Mouse (Mus musculus) hindbrain, embryonic 13.5 days (tissue): ENCODE results near the gene Rbm25. TPM values are rescaled to one million over a fixed set of nuclear protein-coding genes. Genes with fewer than 3 reads are reported as not detected.

Source experiments
- ATAC-seq: fragments of 200-750 bp; cut with Nextera tagmentation; 2 replicates; pipeline ENCODE4 v1.8.0; 2017; ENCODE audit warnings: moderate TSS enrichment; ENCODE audit not compliant: low FRiP score
- H3K27ac ChIP-seq: fragments of 300-500 bp; sonication (generic); 2 replicates; pipeline ENCODE4 v1.5.1; 2015; ENCODE audit warnings: inconsistent platforms, mild to moderate bottlenecking, moderate library complexity
- H3K27me3 ChIP-seq: fragments of 300-500 bp; sonication (generic); 2 replicates; pipeline ENCODE4 v1.6.1; 2015; ENCODE audit warnings: mild to moderate bottlenecking, inconsistent platforms
- H3K36me3 ChIP-seq: fragments of 300-500 bp; sonication (generic); 2 replicates; pipeline ENCODE4 v1.6.1; 2015; ENCODE audit warnings: mild to moderate bottlenecking, inconsistent platforms
- H3K4me1 ChIP-seq: fragments of 300-500 bp; sonication (generic); replicated peaks from 2 replicates; pipeline ENCODE4 v1.6.1; 2015; ENCODE audit warnings: inconsistent platforms
- H3K4me2 ChIP-seq: fragments of 300-500 bp; sonication (generic); 2 replicates; pipeline ENCODE4 v1.6.1; 2015; ENCODE audit warnings: inconsistent platforms, mild to moderate bottlenecking, moderate library complexity
- H3K4me3 ChIP-seq: fragments of 300-500 bp; sonication (generic); 2 replicates; pipeline ENCODE4 v1.5.1; 2015; ENCODE audit warnings: mild to moderate bottlenecking, inconsistent platforms
- H3K9ac ChIP-seq: fragments of 300-500 bp; sonication (generic); 2 replicates; pipeline ENCODE4 v1.6.1; 2015; ENCODE audit warnings: mild to moderate bottlenecking, inconsistent platforms
- H3K9me3 ChIP-seq: fragments of 300-500 bp; sonication (generic); 2 replicates; pipeline ENCODE4 v1.6.1; 2016; ENCODE audit warnings: inconsistent platforms
- WGBS: fragments of 180-500 bp; shearing (Covaris S2); methylation state at CpG from one replicate; pipeline ENCODE4 v1.1.7; 2015; 5-methylcytosine and 5-hydroxymethylcytosine counted together
- polyA plus RNA-seq: library from polyadenylated mRNA; unstranded; fragments of >200 nt; fragmentation: Nextera tagmentation; extraction: Ambion mirVana; gene quantifications from 2 replicates; pipeline ENCODE4 v1.2.1, GENCODE M21; 2015

Gene Rbm25
- polyA plus RNA-seq, 1 experiment from 2014 or later, result 278 TPM

DNA sequence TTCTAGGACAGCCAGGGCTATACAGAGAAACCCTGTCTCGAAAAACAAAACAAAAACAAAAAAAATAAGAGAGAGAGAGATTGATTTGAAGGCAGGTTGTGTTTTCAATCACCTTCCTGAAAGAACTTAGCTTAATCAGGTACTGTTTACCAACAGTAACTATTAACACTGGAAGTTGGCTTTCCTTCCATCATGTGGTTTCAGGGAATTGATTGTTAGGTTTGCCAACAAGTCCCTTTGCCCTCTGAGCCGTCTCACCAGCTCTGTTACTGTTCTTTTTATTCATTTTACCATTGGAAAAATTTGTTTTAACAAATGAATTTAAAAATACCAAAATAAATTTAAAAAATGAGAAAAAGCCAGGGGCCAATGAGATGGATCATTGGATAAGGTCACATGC is 78.9 kb downstream of the Rbm25 start:
- no peak for ATAC-seq
- H3K4me2 ChIP-seq, result no peak overlapping the region
- 95% methylated on average over 2 of the region's 2 CpGs for WGBS

DNA sequence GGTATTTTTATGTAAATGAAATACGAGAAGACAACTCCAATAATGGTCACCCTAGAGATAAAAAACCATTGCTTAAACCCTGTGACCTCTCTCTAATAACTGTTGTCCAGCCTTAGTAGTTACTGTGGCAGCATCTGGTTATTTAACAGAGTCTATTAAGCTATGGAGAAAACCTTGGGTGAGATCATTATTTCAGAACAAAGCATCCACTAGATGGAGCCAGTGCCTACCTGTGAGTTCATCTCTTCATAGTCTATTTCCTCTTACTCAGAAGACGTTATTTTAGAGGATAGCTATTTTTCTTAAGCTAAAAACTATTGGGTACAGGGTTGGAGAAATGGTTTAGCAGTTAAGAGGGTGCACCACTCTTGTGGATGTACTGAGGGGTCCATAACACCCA is 82.7 kb downstream of the Rbm25 start:
- no peak; the same call in 1 of the 2 replicates for ATAC-seq
- WGBS, result 58% methylated on average over 2 of the region's 2 CpGs

More for the DNA sequence above, 78.9 kb downstream of the Rbm25 start:
- no peak overlapping the region for H3K4me3 ChIP-seq
- H3K4me1 ChIP-seq, result no peaks in the 10 kb centered on the region
- H3K27me3 ChIP-seq, result no peaks in the 10 kb centered on the region
- H3K9ac ChIP-seq, result no peak overlapping the region
- no peaks in the 10 kb centered on the region for H3K9me3 ChIP-seq
- H3K27ac ChIP-seq, result no peak overlapping the region
- H3K36me3 ChIP-seq, result peaks cover 44% of the 10 kb centered on the region

DNA sequence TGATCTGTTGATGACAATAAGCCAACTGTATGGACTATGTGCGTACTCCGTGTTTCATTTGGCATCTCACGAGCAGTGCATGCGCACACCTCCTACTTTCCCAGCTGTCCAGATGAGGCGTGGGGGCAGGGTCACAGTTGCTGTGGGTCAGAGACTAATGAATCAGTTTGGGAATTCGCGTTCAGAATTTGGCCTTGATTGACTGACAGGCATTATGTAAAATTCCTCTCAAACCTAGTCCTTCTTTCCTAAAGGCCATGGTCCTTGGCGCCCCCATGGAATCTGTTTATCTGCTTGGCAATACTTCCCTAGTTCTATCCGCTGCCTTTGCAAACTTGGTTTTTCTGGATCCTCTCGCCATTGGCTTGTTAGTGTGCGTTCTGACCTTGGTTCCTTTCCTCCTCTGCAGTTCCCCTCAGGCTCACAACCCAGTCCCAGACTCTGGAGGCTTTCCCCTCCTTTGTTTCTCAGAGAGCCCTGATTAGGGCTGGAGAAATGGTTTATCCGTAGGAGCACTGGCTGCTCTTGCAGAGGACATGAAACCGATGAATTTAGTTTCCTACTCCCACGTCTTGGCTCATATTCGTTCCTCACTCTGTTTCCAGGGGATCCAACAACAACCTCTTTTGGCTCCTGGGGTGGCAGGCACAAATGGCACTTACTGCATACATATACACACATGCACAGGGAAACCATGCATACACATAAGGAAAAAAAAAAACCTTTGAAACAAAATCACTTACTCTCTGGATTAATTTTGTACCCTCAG is 85.6 kb downstream of the Rbm25 start:
- Histone ChIP-seq H3K9ac (no peak overlapping the region), H3K4me3 (no peak overlapping the region), H3K9me3 (no peaks in the 10 kb centered on the region), H3K4me1 (no peaks in the 10 kb centered on the region), H3K27me3 (no peaks in the 10 kb centered on the region), H3K36me3 (peaks cover 86% of the 10 kb centered on the region), H3K27ac (no peak overlapping the region), H3K4me2 (no peak overlapping the region)
- WGBS, result 90% methylated on average over 15 of the region's 15 CpGs
- ATAC-seq, result no peak

More for the DNA sequence above, 82.7 kb downstream of the Rbm25 start:
- Histone ChIP-seq H3K27ac (no peak overlapping the region), H3K4me1 (no peaks in the 10 kb centered on the region), H3K36me3 (peaks cover 71% of the 10 kb centered on the region), H3K4me2 (no peak overlapping the region), H3K9ac (no peak overlapping the region), H3K27me3 (no peaks in the 10 kb centered on the region), H3K4me3 (no peak overlapping the region), H3K9me3 (no peaks in the 10 kb centered on the region)

DNA sequence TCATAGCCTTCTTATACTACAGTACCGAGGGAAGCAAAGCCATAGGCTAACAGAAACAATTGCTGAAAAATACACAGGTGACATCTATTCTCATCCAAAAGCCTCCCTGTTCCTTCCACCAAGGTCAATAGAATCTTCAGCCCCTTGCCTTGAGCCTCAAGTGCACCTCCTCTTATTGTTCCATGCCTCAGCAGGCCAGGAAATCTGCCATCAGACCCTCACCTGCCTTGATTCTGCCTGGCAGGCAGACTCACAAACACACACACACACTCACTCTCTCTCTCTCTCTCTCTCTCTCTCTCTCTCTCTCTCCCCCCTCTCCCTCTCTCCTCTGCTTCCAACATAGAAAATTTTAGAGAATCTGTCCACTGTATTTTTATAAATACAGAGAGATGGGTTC is 88.4 kb downstream of the Rbm25 start:
- peaks cover 86% of the 10 kb centered on the region for H3K36me3 ChIP-seq
- 93% methylated on average over 1 of the region's 1 CpGs for WGBS

DNA sequence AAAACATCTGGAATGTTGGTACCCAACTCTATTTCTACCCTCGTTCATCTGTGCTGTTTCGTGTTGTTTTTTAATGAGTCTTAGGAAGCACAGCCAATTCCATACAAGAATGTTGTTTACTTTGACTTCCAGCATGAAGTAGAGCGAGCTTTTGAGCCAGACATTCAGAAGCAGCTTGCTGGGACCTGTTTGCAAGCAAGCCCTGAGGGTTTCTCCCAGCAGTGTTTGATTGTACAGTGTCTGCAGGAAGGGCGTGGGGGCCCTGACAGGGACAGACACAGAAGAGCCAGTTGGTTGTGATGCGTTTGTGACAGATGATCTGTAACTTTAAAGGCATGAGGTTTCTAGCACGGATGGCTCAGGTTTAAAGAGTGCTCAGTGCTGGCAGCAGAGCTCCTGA is 90.2 kb downstream of the Rbm25 start:
- H3K4me2 ChIP-seq, result no peak overlapping the region
- no peak for ATAC-seq
- no peaks in the 10 kb centered on the region for H3K9me3 ChIP-seq
- WGBS, result 82% methylated on average over 6 of the region's 6 CpGs
- no peaks in the 10 kb centered on the region for H3K4me1 ChIP-seq
- H3K9ac ChIP-seq, result no peak overlapping the region
- H3K4me3 ChIP-seq, result no peak overlapping the region
- peaks cover 86% of the 10 kb centered on the region for H3K36me3 ChIP-seq
- no peaks in the 10 kb centered on the region for H3K27me3 ChIP-seq
- no peak overlapping the region for H3K27ac ChIP-seq

More for the DNA sequence above, 88.4 kb downstream of the Rbm25 start:
- H3K4me1 ChIP-seq, result no peaks in the 10 kb centered on the region
- ATAC-seq, result no peak
- no peak overlapping the region for H3K4me2 ChIP-seq
- no peak overlapping the region for H3K27ac ChIP-seq
- H3K4me3 ChIP-seq, result no peak overlapping the region
- no peak overlapping the region for H3K9ac ChIP-seq
- no peaks in the 10 kb centered on the region for H3K9me3 ChIP-seq
- no peaks in the 10 kb centered on the region for H3K27me3 ChIP-seq

DNA sequence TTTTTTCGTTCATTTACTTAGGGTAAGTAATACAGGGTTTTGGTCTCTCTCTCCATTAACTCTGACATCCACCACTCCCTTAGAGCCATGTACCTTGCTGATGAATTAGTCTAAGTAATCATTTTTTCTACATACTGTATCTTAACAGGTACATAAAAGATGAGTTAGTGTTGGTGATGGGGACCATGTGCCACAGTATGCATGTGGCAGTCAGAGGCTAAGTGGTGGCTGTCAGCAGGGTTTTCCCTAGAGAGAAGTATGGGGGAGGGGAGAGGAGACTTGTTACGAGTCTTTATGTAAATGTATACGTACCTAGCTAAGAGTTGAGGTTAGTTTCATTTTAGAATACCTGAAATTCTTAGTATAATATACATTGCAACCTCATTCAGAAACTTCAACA is 92.0 kb downstream of the Rbm25 start:
- Histone ChIP-seq H3K4me1 (no peaks in the 10 kb centered on the region), H3K4me3 (no peak overlapping the region), H3K27me3 (no peaks in the 10 kb centered on the region), H3K36me3 (peaks cover 79% of the 10 kb centered on the region), H3K9me3 (no peaks in the 10 kb centered on the region), H3K4me2 (no peak overlapping the region), H3K9ac (no peak overlapping the region), H3K27ac (no peak overlapping the region)
- WGBS, result 81% methylated on average over 3 of the region's 3 CpGs
- no peak for ATAC-seq

DNA sequence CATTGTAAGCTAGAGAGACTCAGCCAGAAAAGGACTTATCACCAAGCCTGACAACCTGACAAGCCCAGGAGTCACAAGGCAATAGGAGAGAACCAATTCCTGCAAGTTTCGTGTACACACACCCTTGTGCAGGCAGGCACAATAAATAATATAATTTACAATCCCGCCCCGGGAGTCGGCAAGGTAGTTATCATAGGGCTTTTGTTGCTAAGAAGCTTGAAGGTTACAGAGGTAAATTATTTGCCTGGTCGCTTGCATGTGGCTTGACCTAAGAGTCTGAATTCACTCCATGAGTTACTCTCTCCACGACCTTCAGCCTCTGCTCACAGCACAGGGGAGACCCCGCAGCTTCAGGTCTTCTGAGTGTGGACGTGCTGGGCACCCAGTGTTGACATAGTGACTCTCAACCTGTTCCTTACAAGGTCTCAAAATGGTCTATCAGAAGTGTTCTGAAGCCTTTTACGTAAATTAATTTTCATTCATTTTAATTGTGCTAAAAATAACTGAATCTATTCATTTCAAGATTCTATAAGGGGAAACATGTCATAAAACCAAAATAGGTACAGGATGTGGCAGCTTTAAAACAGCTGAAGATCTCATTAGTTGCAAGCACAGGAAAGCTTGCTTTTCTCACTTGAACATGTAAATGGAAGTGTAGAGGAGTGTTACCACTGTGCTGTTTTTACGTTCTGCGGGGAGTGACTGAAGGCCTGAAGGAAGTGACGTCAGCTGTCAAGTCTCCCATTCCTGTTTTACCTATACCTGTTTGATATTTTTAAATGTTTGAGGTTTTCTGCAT is 95.7 kb downstream of the Rbm25 start:
- no peaks in the 10 kb centered on the region for H3K4me1 ChIP-seq
- no peak overlapping the region for H3K4me3 ChIP-seq
- peaks cover 86% of the 10 kb centered on the region for H3K36me3 ChIP-seq
- no peak overlapping the region for H3K9ac ChIP-seq
- no peaks in the 10 kb centered on the region for H3K9me3 ChIP-seq
- no peaks in the 10 kb centered on the region for H3K27me3 ChIP-seq
- H3K4me2 ChIP-seq, result no peak overlapping the region
- H3K27ac ChIP-seq, result no peak overlapping the region
- ATAC-seq, result no peak
- 94% methylated on average over 12 of the region's 12 CpGs for WGBS

DNA sequence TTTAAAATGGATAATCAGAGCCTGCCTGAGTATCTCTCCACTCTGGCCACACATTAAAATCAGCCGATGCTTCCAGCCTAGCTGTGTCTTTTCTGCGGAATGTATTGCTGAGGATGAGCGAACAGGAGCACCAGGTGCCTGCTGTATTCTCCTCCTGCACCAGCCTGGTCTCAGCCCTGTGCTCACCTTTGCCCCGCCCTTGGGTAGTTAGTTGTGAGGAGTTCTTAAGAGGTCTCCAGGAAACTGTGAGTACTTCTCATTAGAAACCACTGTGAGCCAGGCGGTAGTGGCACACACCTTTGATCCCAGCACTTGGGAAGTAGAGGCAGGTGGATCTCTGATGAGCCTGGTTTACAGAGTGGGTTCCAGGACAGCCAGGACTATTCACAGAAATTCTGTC is 101.2 kb downstream of the Rbm25 start:
- Histone ChIP-seq H3K9me3 (no peaks in the 10 kb centered on the region), H3K27me3 (no peaks in the 10 kb centered on the region), H3K4me3 (no peak overlapping the region), H3K36me3 (peaks cover 95% of the 10 kb centered on the region), H3K4me2 (no peak overlapping the region), H3K4me1 (no peaks in the 10 kb centered on the region), H3K27ac (no peak overlapping the region), H3K9ac (no peak overlapping the region)
- ATAC-seq, result no peak
- WGBS, result 96% methylated on average over 5 of the region's 5 CpGs

Other genes starting within 250 kb of the Rbm25 start
- gene Dpf3, start 143.5 kb upstream of the Rbm25 start, polyA plus RNA-seq, result 26.9 and 27.7 TPM in 2 replicates
- 37.3 and 40.6 TPM in 2 replicates for gene Dcaf4, start 110.8 kb upstream of the Rbm25 start, polyA plus RNA-seq
- gene Zfyve1, start 34.0 kb upstream of the Rbm25 start, polyA plus RNA-seq, result 31.9 and 39.0 TPM in 2 replicates
- 66.4 and 68.5 TPM in 2 replicates for gene Psen1, start 56.9 kb downstream of the Rbm25 start, polyA plus RNA-seq
- 0.16 and 0.22 TPM in 2 replicates for gene Papln, start 132.4 kb downstream of the Rbm25 start, polyA plus RNA-seq